Mouse (Mus musculus) hematopoietic stem cell, adult 5-6 weeks (primary cell): ENCODE measurements around the gene Gm8693. TPM values are rescaled to one million over a fixed set of nuclear protein-coding genes. Genes with fewer than 3 reads are reported as not detected.
"Not testable (repeated sequence)": the region's sequence is repeated elsewhere in the genome, so short reads cannot be mapped to it uniquely, and the experiment has no call there.

ENCODE experiments used
- ATAC-seq, 2 experiments: fragments of 125-278 bp in 1 of 2; replicated peaks in 1 of 2; 2 replicates each; pipeline ENCODE4 v1.8.0; 2016 to 2017; ENCODE audit warnings: inconsistent platforms in 2 of 2, mild to moderate bottlenecking in 2 of 2, moderate number of reproducible peaks in 2 of 2, low read depth in 1 of 2, moderate TSS enrichment in 1 of 2; ENCODE audit not compliant: low FRiP score in 2 of 2, poor library complexity in 2 of 2, severe bottlenecking in 2 of 2, insufficient read depth in 1 of 2, low TSS enrichment in 1 of 2
- total RNA-seq: library from RNA; stranded (forward); fragments of 172-1452, 232-1000 nt; gene quantifications from 2 replicates; pipeline ENCODE4 v1.2.3, GENCODE M21; 2017

The Gm8693 gene
- not detected in 2 replicates for total RNA-seq

GRCm38 (mm10) chr7:22692217-22692616 is at the start of gene Gm8693:
Gene Gm8693 (minus strand): TSS chr7:22692317.
- not testable (repeated sequence) for ATAC-seq

GRCm38 (mm10) chr7:22719610-22720009 is 27.5 kb upstream of the Gm8693 start, which contains the start of gene Gm4567:
Gene Gm4567 (minus strand): TSS chr7:22719710.
- ATAC-seq: not testable (repeated sequence)

- ATAC-seq: not testable (repeated sequence)
Observed at GRCm38 (mm10) chr7:22657718-22658117, 34.4 kb downstream of the Gm8693 start, which contains the start of gene Vmn1r155. Gene Vmn1r155 (plus strand): TSS chr7:22658018.

Other genes starting within 250 kb of the Gm8693 start
- gene Gm10665, start 228.2 kb downstream of the Gm8693 start, total RNA-seq: not detected in 2 replicates
- gene Vmn1r151, start 192.6 kb downstream of the Gm8693 start, total RNA-seq: not detected in 2 replicates
- gene Vmn1r152, start 169.3 kb downstream of the Gm8693 start, total RNA-seq: not detected in 2 replicates
- not detected in 2 replicates for gene Gm8677, start 157.4 kb downstream of the Gm8693 start, total RNA-seq
- not detected in 2 replicates for gene Gm4201, start 127.0 kb downstream of the Gm8693 start, total RNA-seq
- gene Gm4565, start 104.2 kb downstream of the Gm8693 start, total RNA-seq: not detected in 2 replicates
- gene Vmn1r155, start 34.3 kb downstream of the Gm8693 start, total RNA-seq: not detected in 2 replicates
- gene Gm4567, start 27.4 kb upstream of the Gm8693 start, total RNA-seq: not detected in 2 replicates
- not detected in 2 replicates for gene Vmn1r157, start 69.4 kb upstream of the Gm8693 start, total RNA-seq
- gene Vmn1r158, start 98.5 kb upstream of the Gm8693 start, total RNA-seq: not detected in 2 replicates
- gene Vmn1r159, start 151.3 kb upstream of the Gm8693 start, total RNA-seq: not detected in 2 replicates
- not detected in 2 replicates for gene Vmn1r160, start 178.9 kb upstream of the Gm8693 start, total RNA-seq